Mouse (Mus musculus) gastrocnemius, adult 2 months (tissue): ENCODE data around the gene Icos. TPM values are rescaled to one million over a fixed set of nuclear protein-coding genes. Genes with fewer than 3 reads are reported as not detected.

Experiments
- DNase-seq: peaks from one replicate; pipeline ENCODE4 v3.0.0; 2022
- H3K27ac ChIP-seq: fragments of 200-600 bp; 2 replicates; pipeline ENCODE4 v1.8.1; 2022; ENCODE audit warnings: mild to moderate bottlenecking
- H3K4me3 ChIP-seq: fragments of 200-600 bp; 2 replicates; pipeline ENCODE4 v1.8.1; 2022; ENCODE audit warnings: mild to moderate bottlenecking, moderate library complexity
- CTCF ChIP-seq: fragments of 200-600 bp; IDR thresholded peaks from 2 replicates; pipeline ENCODE4 v1.8.1; 2022; ENCODE audit warnings: antibody characterized with exemption, mild to moderate bottlenecking, moderate library complexity
- intact Hi-C: fragments of 180-260 bp; cut with DNase I; formaldehyde crosslinking; loops from one replicate; pipeline ENCODE4 v1.15.1; 2025
- long read RNA-seq, 2 experiments: library from polyadenylated mRNA; stranded (forward); transcript quantifications; one replicate each; pipeline ENCODE4 v2.0.0; 2021
- total RNA-seq, 2 experiments: library from RNA; stranded (reverse); gene quantifications; 2 replicates each; pipeline ENCODE4 v1.2.3; 2021

Gene Icos
- under 1 TPM in 1 of 2 experiments, not detected in 1; 0.13 TPM for total RNA-seq
- long read RNA-seq, experiment 1 = 0 reads
- long read RNA-seq, experiment 2 = 0 reads

DNA sequence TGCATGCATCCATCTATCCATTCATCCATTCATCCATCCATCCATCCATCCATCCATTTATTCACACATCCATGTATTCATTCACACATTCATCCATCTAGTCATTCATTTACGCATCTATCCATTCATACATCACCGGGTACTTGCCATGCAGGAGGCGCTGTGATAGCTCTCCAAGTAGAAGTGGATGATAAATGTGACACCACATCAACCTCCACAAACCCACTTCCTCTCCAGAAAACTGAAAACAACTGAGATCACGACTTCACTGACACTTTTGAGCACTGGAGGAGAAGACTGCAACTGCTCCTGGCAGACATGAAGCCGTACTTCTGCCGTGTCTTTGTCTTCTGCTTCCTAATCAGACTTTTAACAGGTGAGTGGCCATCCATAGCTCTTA is at the start of gene Icos:
Icos (plus strand) TSS at position 287 of the 400 bp plus-strand sequence.
- intact Hi-C loops = no loop called here
- H3K4me3 ChIP-seq = no peak within 1 kb of the TSS
- H3K27ac ChIP-seq = no peak within 1 kb of the TSS
- no peak for TF ChIP-seq CTCF
- no peak for DNase-seq

DNA sequence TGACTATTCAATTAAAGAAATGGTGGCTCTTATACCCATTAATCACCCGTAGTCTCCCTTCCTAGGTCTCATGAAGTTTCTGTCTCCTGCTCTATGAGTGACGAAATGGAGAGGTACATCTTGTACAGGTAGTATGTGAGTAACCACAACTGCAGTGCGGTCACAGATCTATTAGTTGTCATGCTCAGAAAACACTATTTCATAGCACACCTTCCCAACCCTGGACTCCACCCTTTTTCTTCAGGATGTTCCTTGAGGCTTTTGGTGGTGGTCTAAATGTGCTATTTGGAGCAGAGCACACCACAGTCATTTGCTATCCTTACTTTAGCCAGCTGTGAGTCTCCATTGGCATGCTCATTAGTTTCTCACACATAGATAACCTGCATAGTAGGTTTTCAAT is 48.7 kb upstream of the Icos start:
- DNase-seq = no peak
- Histone ChIP-seq H3K27ac (no peak overlapping the region), H3K4me3 (no peak overlapping the region)
- intact Hi-C loops = no loop called here
- no peak for TF ChIP-seq CTCF

DNA sequence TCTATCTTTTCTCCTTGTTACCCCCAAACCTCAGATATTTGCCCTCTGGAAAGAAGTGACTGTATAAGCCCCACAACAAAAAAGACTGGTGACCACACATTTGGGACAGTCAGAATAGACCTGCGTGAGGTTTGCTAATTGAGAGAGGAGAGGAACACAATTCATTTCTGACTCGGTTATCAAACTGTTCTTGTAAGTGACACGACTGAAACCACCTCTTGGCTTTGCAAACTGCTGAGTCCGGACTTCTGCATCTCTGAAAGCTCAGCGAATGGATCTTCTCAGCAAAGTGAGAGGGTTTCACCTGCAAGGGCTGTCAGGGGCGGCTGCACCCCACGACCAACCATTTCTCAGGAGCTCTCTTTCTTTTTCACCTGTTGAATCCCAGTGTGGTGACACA is 47.3 kb upstream of the Icos start:
- no peak for TF ChIP-seq CTCF
- no peak overlapping the region for H3K4me3 ChIP-seq
- intact Hi-C loops = no loop called here
- no peak for DNase-seq
- no peak overlapping the region for H3K27ac ChIP-seq

DNA sequence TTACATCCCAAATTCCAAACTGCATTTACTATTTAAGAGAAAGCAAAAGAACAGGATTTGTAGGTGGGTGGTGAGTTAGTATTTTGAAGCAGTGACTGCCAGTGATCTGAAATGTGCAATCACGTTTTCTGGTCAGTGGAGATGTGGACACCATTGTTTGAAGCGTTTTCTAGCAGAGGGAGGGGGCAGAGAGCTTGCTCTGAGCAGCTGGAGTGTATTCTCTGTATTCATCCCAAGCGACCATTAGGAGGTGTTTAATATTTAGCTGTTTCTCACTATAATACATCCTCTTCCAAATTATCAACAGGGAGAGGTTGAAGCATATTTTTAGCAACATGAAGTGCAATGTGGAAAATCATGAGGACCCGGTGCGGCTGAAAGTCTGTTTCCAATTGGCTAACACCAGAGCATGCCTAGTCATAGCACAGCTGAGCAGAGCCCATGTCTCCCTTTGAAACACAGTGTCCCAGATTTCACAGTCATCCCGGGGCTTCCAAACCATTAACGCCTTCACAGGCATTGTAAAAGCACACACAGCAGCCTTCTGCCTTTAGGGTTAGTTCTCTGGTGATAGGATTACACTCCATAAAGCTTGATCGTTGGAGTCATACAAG is 41.7 kb upstream of the Icos start:
- intact Hi-C loops = no loop called here
- peak overlapping the region; percentile 62 for H3K27ac ChIP-seq
- H3K4me3 ChIP-seq = peak overlapping the region; percentile 15
- no peak for TF ChIP-seq CTCF
- peak; percentile 26 for DNase-seq

DNA sequence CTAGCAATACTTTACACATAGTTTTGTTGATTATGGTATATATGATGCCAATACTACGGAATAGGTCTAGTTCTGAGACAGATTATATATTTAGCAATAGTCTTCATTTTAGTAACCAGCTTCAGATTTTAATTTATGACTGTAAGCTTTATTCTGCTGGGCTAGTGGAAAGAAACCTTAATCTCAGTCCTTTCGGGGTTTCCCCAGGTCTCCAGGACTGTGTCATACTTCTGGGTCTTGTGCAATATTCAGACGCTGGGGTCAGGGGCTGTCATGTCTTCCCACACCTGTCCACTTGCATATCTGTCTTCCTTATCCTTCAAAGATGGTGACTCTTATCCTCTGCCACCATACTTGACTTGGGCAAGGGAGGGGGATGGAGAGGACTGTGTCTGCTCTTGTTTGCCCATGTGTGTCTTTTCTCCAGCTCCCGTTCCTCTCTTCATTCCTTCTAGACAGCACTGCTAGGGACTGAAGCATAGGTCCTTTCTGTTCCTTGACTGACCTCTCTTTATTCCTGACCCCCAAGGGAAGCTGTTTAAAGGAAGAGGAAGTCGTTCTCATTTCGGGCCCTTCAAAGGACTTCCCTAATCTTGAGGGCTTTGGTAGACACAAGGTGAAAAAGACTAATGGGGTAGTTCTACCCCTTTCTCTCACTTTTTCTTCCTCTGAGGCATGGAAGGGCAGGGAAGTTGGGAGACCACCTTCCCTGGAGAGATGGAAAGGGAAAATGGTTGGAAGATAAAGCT is 40.6 kb upstream of the Icos start:
- intact Hi-C loops = no loop called here
- no peak overlapping the region for H3K27ac ChIP-seq
- no peak for DNase-seq
- no peak for TF ChIP-seq CTCF
- no peak overlapping the region for H3K4me3 ChIP-seq

DNA sequence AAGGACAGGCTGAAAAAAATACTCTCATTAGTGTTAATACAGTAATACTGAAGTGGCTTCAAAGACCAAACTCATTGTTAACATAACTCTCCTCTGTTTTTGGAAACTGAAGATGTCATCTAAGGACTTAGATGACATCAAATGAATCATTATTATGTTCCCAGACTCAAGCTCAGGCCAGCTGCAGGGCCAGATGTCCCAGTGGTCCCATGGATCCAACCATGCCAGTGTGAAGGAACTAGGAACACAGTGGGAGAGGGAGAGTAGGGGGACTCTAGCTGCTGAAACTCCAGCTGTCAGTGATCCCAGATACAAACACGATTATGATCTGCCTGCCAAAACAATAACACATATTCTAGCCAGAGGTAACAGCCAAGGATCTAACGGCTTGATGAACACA is 39.5 kb upstream of the Icos start:
- peak; percentile 28 for DNase-seq
- intact Hi-C loops = no loop called here
- TF ChIP-seq CTCF = no peak
- no peak overlapping the region for H3K4me3 ChIP-seq
- peak overlapping the region; percentile 38 for H3K27ac ChIP-seq

DNA sequence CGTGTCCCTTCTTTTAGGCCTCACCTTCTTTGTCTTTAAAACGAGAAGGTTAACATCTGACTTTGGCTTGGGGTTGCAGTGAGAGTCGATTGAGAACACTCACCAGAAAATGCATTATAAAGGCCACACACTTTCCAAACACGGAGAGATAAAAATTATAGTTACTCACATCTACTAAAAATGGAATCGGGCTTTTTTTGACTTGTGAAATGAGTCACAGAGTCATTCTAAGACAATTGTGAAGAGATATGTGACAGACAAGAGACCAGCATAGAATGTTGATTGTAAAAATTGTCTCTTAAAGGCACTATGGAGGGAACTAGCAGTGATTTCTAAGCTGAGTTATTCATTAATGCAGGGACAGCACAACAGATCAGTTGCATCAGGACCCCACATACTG is 38.8 kb upstream of the Icos start:
- Histone ChIP-seq H3K4me3 (no peak overlapping the region), H3K27ac (peak overlapping the region; percentile 38; the same call in 1 of the 2 replicates)
- no peak for DNase-seq
- TF ChIP-seq CTCF = no peak
- intact Hi-C loops = no loop called here

DNA sequence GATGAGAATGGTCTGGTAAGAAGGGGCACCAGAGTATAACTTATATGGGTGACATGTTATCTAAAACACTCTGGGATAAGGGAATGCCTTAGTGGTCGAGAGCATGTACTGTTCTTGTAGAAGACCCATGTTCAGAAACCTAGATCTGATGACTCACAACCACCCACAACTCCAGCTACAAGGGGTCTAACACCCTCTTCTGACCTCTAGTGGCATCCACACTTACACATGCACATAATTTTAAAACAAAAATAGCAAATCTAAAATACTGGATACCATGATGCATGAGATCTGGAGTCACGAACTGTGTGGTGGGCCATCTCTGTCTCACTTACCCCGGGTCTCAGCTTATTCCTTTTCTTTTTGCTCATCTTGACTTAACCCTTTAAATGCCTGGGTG is 37.7 kb upstream of the Icos start:
- no peak overlapping the region for H3K27ac ChIP-seq
- H3K4me3 ChIP-seq = no peak overlapping the region
- intact Hi-C loops = no loop called here
- TF ChIP-seq CTCF = no peak
- DNase-seq = no peak

DNA sequence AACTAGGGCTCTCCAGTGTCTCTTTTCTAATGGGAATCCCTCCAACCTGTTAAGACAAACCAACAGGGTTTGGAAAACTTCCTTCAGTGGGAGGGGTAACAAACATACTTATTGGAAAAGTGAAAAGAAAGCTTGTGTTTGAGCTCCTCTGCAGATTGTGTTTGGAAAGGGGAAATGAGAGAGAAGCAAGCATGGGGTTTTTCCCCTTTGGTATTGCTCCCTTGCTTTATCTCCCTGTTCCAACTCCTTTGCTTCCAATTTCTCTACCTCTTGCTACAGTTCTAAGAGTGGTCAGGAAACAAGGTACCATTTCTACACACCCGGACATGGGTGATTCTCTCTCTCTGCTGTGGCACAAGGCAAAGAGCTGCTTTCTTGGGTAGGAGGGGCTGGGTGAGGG is 37.1 kb upstream of the Icos start:
- intact Hi-C loops = no loop called here
- no peak overlapping the region; the same call in 1 of the 2 replicates for H3K27ac ChIP-seq
- H3K4me3 ChIP-seq = no peak overlapping the region
- no peak for DNase-seq
- TF ChIP-seq CTCF = no peak

DNA sequence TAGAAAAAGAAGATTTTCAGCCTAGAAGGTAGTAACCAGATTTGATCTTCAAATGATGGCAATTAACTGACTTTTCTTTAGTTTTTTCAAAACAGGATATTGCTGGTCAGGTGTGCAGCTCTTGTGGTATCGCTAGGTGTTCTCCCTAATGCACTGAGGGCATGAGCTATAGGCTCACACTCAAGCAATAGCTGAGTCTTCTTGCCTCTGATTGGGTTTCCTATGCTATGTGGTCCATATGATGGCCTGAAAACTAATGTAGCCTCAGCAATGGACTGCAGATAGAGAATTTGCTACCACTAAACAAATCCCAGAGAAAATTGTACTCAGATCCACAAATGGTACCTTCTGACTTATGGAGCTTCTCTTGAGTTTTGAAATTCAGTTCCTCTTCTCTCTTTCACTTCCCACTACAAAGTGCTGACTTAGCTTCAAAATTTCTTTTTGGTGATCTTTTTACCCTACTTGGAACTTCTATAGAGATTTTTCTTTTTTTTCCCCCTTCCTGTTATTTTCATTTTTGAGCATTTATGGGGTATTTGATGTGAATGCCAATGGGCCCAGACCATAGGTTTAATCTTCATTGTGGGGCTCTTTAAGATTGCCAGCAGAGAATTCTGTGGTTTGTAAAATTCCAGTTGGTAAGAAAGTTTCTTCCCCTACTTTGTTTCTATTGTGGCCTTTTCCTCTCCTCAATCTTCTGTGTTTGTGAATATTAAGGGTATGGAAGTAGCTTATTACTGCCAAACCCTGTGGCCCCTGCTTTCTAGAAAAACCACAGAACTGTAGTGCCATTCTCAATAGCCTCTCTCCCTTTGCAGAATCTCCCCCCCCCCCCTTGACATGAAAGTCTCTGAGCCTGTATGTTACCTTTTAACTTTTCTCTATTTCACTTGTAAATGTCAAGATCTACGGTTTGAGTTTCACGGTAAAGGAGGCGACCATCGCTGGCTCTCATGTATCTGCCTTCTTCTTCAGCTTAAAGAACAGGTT is 36.4 kb upstream of the Icos start:
- intact Hi-C loops = no loop called here
- TF ChIP-seq CTCF = no peak
- DNase-seq = no peak
- Histone ChIP-seq H3K27ac (peak overlapping the region; percentile 46), H3K4me3 (no peak overlapping the region)

DNA sequence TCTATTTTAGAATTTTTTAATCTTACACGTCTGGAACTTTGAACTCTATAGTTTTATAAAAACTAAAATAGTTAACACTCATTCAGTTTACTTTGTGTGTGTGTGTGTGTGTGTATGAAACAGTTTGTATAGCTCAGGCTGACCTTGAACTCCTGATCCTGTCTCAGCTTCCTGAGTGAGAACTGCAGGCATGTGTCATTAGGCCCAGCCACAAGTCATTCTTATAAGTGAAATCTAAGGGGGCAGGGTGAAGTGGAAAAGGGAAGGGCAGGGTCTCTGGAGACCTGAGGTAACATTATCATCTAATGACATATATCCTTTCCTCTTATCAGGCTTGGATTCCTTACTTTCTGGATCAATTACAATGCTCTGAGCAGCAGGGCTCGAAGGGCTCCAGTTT is 34.8 kb upstream of the Icos start:
- Histone ChIP-seq H3K27ac (no peak overlapping the region), H3K4me3 (no peak overlapping the region)
- intact Hi-C loops = no loop called here
- no peak for DNase-seq
- no peak for TF ChIP-seq CTCF

DNA sequence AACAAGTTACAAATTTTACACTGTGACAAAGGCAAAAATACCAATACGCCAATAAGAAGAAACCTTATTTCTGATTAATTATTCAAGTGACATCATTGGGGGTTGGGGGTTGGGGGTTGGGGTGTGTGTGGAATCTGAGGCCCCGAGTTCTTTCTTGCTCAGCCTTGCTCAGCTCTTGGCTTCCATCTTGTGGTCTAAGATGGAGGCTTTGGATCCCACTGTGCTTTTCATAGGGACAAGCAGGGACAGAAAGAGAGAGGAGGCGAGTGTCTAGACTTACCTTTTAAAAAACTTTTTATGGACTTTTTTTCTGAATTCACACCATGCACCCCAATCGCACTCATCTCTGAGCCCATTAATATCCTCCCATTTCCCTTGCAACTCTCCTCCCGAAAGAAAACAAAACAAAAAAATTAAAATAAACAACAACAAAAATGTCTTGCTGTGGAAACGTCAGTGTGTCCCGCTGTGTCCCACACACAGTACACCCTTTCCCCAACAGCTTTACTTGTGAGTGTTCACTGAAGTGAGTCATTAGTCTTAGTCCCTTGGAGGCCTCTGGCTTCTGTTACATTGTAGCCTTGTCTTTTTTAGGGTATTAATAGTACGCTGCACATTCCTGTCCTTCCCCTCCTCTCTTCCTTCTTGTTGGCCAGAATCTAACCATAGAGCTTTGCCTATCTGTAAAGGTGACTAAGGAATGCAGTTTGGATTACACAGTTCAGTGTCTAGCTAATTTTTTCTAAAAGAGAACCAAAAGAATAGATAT is 31.9 kb upstream of the Icos start:
- Histone ChIP-seq H3K27ac (no peak overlapping the region), H3K4me3 (no peak overlapping the region)
- intact Hi-C loops = no loop called here
- no peak for TF ChIP-seq CTCF
- no peak for DNase-seq
